Mouse (Mus musculus): ENCODE data around the gene Klhl10. TPM values are rescaled to one million over a fixed set of nuclear protein-coding genes. Genes with fewer than 3 reads are reported as not detected.

Klhl10 gene
- total RNA-seq, 1 experiment from 2014 or later: 0.60 TPM

- ATAC-seq (replicated peaks in 1 of 2; ENCODE audit: insufficient read depth in 1 of 2, low FRiP score in 2 of 2, low TSS enrichment in 1 of 2, low read depth in 1 of 2, poor library complexity in 2 of 2, severe bottlenecking in 2 of 2): no peak
Observed at GRCm38 (mm10) chr11:100404456-100405074, 37.2 kb upstream of the Klhl10 start.

GRCm38 (mm10) chr11:100406273-100406672, 35.4 kb upstream of the Klhl10 start:
- no peak for ATAC-seq (replicated peaks in 1 of 2; ENCODE audit: insufficient read depth in 1 of 2, low FRiP score in 2 of 2, low TSS enrichment in 1 of 2, low read depth in 1 of 2, poor library complexity in 2 of 2, severe bottlenecking in 2 of 2)

- no peak for ATAC-seq (replicated peaks in 1 of 2; ENCODE audit: insufficient read depth in 1 of 2, low FRiP score in 2 of 2, low TSS enrichment in 1 of 2, low read depth in 1 of 2, poor library complexity in 2 of 2, severe bottlenecking in 2 of 2)
Observed at GRCm38 (mm10) chr11:100406995-100407705, 34.6 kb upstream of the Klhl10 start.

GRCm38 (mm10) chr11:100408076-100408834, 33.5 kb upstream of the Klhl10 start:
- peak; percentile 68 to 71; a peak in 3 of 4 replicates for ATAC-seq (replicated peaks in 1 of 2; ENCODE audit: insufficient read depth in 1 of 2, low FRiP score in 2 of 2, low TSS enrichment in 1 of 2, low read depth in 1 of 2, poor library complexity in 2 of 2, severe bottlenecking in 2 of 2)

GRCm38 (mm10) chr11:100408835-100409462, 32.8 kb upstream of the Klhl10 start:
- ATAC-seq (replicated peaks in 1 of 2; ENCODE audit: insufficient read depth in 1 of 2, low FRiP score in 2 of 2, low TSS enrichment in 1 of 2, low read depth in 1 of 2, poor library complexity in 2 of 2, severe bottlenecking in 2 of 2): no peak

- no peak for ATAC-seq (replicated peaks in 1 of 2; ENCODE audit: insufficient read depth in 1 of 2, low FRiP score in 2 of 2, low TSS enrichment in 1 of 2, low read depth in 1 of 2, poor library complexity in 2 of 2, severe bottlenecking in 2 of 2)
Observed at GRCm38 (mm10) chr11:100409686-100410085, 32.0 kb upstream of the Klhl10 start.

GRCm38 (mm10) chr11:100411736-100412135, 30.0 kb upstream of the Klhl10 start:
- ATAC-seq (replicated peaks in 1 of 2; ENCODE audit: insufficient read depth in 1 of 2, low FRiP score in 2 of 2, low TSS enrichment in 1 of 2, low read depth in 1 of 2, poor library complexity in 2 of 2, severe bottlenecking in 2 of 2): no peak

GRCm38 (mm10) chr11:100413541-100413940, 28.2 kb upstream of the Klhl10 start:
- ATAC-seq (replicated peaks in 1 of 2; ENCODE audit: insufficient read depth in 1 of 2, low FRiP score in 2 of 2, low TSS enrichment in 1 of 2, low read depth in 1 of 2, poor library complexity in 2 of 2, severe bottlenecking in 2 of 2): no peak

- ATAC-seq (replicated peaks in 1 of 2; ENCODE audit: insufficient read depth in 1 of 2, low FRiP score in 2 of 2, low TSS enrichment in 1 of 2, low read depth in 1 of 2, poor library complexity in 2 of 2, severe bottlenecking in 2 of 2): peak; percentile 19 to 64; a peak in 2 of 4 replicates
Observed at GRCm38 (mm10) chr11:100414021-100414913, 27.4 kb upstream of the Klhl10 start, which contains the start of gene P3h4. TSS of gene P3h4 (minus strand) at chr11:100414836.

GRCm38 (mm10) chr11:100414914-100415822, 26.5 kb upstream of the Klhl10 start, which contains the start of gene Fkbp10:
TSS of gene Fkbp10 (plus strand) at chr11:100415697.
- ATAC-seq (replicated peaks in 1 of 2; ENCODE audit: insufficient read depth in 1 of 2, low FRiP score in 2 of 2, low TSS enrichment in 1 of 2, low read depth in 1 of 2, poor library complexity in 2 of 2, severe bottlenecking in 2 of 2): no peak

GRCm38 (mm10) chr11:100421537-100421936, 20.2 kb upstream of the Klhl10 start:
- no peak for ATAC-seq (replicated peaks in 1 of 2; ENCODE audit: insufficient read depth in 1 of 2, low FRiP score in 2 of 2, low TSS enrichment in 1 of 2, low read depth in 1 of 2, poor library complexity in 2 of 2, severe bottlenecking in 2 of 2)

GRCm38 (mm10) chr11:100423836-100424235, 17.9 kb upstream of the Klhl10 start:
- ATAC-seq (replicated peaks in 1 of 2; ENCODE audit: insufficient read depth in 1 of 2, low FRiP score in 2 of 2, low TSS enrichment in 1 of 2, low read depth in 1 of 2, poor library complexity in 2 of 2, severe bottlenecking in 2 of 2): no peak

GRCm38 (mm10) chr11:100425851-100426250, 15.9 kb upstream of the Klhl10 start:
- peak in 1 of 2 experiments; percentile 44; a peak in 1 of 4 replicates for ATAC-seq (replicated peaks in 1 of 2; ENCODE audit: insufficient read depth in 1 of 2, low FRiP score in 2 of 2, low TSS enrichment in 1 of 2, low read depth in 1 of 2, poor library complexity in 2 of 2, severe bottlenecking in 2 of 2)

GRCm38 (mm10) chr11:100426820-100427219, 14.9 kb upstream of the Klhl10 start:
- no peak; a peak in 1 of 4 replicates for ATAC-seq (replicated peaks in 1 of 2; ENCODE audit: insufficient read depth in 1 of 2, low FRiP score in 2 of 2, low TSS enrichment in 1 of 2, low read depth in 1 of 2, poor library complexity in 2 of 2, severe bottlenecking in 2 of 2)

GRCm38 (mm10) chr11:100428612-100429199, 13.0 kb upstream of the Klhl10 start:
- no peak for ATAC-seq (replicated peaks in 1 of 2; ENCODE audit: insufficient read depth in 1 of 2, low FRiP score in 2 of 2, low TSS enrichment in 1 of 2, low read depth in 1 of 2, poor library complexity in 2 of 2, severe bottlenecking in 2 of 2)

Measured in hematopoietic stem cell, adult 5-6 weeks (primary cell).